Mouse (Mus musculus): Measurements from ENCODE around the gene Smad3. TPM values are rescaled to one million over a fixed set of nuclear protein-coding genes. Genes with fewer than 3 reads are reported as not detected.

Smad3 gene
- polyA plus RNA-seq, 1 experiment from 2014 or later = 17.5 TPM

DNA sequence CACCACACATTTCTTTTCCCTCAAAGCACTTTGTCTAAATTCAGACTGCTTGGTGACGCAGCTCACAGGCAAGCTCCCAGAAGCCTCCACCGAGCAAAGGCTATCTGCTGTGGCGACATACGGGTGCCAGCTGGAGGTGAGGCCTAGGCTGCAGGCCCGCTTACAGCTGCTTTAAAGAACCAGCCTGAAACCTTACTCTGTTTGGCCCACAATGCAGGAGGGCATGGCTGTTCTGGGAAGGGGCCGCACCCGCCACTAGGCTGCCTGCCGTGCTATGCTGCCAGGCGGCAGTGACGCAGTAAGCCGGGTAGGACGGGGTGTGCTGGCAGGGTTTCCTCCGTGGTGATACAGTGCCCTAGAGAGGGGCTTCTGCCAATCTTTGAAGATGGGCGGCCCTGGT, 106.9 kb downstream of the Smad3 start:
- Histone ChIP-seq H3K4me2 (no peak overlapping the region), H3K9ac (no peak overlapping the region), H3K36me3 (peaks cover 30% of the 10 kb centered on the region), H3K27me3 (replicated peaks) (no peaks in the 10 kb centered on the region), H3K27ac (peak overlapping the region; percentile 49; the same call in 1 of the 2 replicates), H3K9me3 (no peaks in the 10 kb centered on the region), H3K4me3 (replicated peaks) (no peak overlapping the region), H3K4me1 (peaks cover 28% of the 10 kb centered on the region)
- WGBS = 83% methylated on average over 14 of the region's 14 CpGs
- ATAC-seq (ENCODE audit: insufficient read depth, low FRiP score, low read depth) = no peak

DNA sequence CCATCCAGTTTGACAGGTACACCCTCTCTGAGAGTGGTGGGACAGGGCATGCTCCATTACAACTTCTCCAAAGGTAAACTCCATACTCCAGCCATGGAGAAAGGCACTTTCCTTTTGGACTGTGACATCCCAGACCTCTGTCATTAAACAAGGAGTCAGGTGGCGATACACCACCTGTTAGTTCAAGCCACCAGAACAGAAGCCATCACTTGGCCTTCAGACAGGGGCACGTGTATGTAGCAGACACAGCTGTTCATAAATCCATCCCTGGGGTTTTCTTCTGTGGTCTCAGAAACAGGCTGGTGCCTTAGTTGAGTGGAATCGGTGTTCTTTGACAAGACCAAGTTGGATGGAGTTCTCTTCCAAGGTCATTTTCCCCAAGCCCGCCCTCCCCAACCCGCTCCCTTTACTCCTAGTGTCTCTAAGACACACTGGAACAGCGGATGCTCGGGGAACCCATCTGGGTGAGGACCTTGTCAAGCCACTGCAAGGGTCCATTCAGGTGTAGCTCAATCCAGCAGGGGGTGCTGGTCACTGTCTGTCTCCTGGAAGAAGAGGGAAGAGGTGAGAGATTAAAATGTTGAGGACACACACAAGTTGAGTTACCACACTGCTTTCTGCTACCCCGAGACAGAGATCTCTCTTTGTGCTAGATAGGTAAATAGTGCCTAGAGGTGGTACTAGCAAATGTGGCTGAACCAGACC, 107.8 kb downstream of the Smad3 start:
- 83% methylated on average over 8 of the region's 8 CpGs for WGBS
- H3K27ac ChIP-seq = no peak overlapping the region
- peaks cover 27% of the 10 kb centered on the region for H3K36me3 ChIP-seq
- no peak for ATAC-seq (ENCODE audit: insufficient read depth, low FRiP score, low read depth)
- no peak overlapping the region for H3K4me3 ChIP-seq (replicated peaks)
- no peak overlapping the region for H3K4me2 ChIP-seq
- peaks cover 23% of the 10 kb centered on the region; the same call in 1 of the 2 replicates for H3K4me1 ChIP-seq
- no peaks in the 10 kb centered on the region for H3K27me3 ChIP-seq (replicated peaks)
- no peaks in the 10 kb centered on the region for H3K9me3 ChIP-seq
- H3K9ac ChIP-seq = no peak overlapping the region

DNA sequence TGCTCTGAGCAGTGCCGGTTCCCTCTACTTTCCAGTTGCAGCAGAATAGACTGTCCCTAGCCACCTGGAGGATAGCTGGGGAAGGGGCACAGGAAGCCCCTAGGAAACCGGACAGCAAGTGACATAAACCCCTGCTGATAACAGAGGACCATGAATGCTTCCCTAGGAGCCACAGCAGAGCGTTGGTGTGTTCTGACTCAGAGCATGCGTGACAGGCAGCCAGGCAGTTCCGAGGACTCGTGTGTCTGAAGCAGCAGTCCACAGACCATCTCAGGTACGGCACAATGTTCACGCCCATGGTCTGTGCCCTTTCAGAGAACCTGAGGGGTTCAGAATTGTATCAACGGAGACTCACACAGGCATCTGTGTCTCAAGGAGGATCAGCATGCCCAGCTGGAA, 109.3 kb downstream of the Smad3 start:
- ATAC-seq (ENCODE audit: insufficient read depth, low FRiP score, low read depth) = no peak
- no peak overlapping the region for H3K4me3 ChIP-seq (replicated peaks)
- no peaks in the 10 kb centered on the region for H3K9me3 ChIP-seq
- H3K27me3 ChIP-seq (replicated peaks) = no peaks in the 10 kb centered on the region
- H3K36me3 ChIP-seq = peaks cover 20% of the 10 kb centered on the region
- WGBS = 84% methylated on average over 9 of the region's 9 CpGs
- H3K27ac ChIP-seq = no peak overlapping the region
- H3K4me1 ChIP-seq = peaks cover 14% of the 10 kb centered on the region; the same call in 1 of the 2 replicates
- no peak overlapping the region for H3K4me2 ChIP-seq
- no peak overlapping the region for H3K9ac ChIP-seq

DNA sequence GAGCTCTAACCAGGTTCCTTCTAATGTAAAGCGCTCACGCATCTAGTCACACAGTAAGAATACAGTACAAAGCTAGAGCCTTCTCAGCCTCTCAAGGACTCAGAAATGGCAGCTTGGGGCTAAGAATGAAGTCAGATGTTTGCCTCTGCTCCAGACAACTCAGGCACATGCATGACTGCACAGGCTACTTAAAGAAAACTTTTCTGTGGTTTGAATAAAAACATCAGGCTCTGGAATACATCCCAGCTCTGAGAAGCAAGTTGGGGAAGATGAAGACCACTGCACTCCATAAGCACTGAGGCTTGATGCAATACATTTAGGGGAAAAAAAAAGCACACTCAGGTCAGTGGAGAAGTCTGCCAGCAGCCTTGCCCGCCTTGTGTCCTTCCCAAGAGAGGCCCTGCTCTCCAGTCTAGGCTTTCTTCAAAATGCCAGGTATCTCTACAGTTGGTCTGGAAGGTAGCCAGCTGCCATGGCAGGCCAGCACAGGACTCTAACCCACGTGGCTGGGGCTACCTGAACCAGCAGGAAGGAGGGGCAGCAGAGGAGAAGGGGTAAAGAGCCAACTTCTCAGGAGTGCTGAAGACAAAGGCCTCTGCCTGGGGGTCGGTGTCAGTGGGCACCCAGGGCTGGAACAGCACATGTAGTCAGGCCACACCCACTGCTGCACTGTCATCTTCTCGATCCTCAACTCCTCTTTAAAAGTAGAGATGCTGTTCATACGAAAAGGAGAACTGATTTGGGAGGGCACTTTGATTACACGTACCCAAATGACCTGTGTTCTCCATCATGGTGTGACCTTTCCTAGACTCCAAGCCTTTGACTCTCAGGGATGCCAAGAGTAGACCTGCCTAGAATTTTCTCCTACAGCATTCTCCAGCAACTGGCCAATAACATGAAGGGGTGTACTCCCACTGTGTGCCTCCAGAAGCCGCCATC, 109.9 kb downstream of the Smad3 start:
- no peak for ATAC-seq (ENCODE audit: insufficient read depth, low FRiP score, low read depth)
- Histone ChIP-seq H3K4me1 (peaks cover 11% of the 10 kb centered on the region; the same call in 1 of the 2 replicates), H3K36me3 (peaks cover 20% of the 10 kb centered on the region), H3K4me3 (replicated peaks) (no peak overlapping the region), H3K4me2 (no peak overlapping the region), H3K27ac (peak overlapping the region; percentile 28; the same call in 1 of the 2 replicates), H3K9ac (no peak overlapping the region), H3K27me3 (replicated peaks) (no peaks in the 10 kb centered on the region), H3K9me3 (no peaks in the 10 kb centered on the region)
- WGBS = 80% methylated on average over 9 of the region's 9 CpGs

DNA sequence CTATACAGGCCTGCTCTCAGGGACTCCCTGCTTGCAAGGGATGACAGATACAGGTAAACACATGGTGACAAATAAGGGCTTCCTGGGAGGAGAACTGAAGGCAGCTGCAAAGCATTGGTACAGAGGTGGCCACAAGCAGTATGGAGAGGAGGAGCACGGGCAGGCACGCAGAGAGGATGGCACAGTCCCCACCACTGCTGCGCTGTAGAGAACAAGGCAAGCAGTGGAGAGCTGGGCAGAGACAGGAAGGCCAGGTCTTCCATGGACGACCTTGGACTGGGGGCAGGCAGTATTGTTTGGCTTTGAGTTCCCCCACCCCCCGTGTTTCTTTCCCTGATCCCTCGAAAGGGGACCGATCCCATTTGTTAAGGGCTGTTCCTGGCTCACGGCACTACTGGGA, 112.7 kb downstream of the Smad3 start:
- ATAC-seq (ENCODE audit: insufficient read depth, low FRiP score, low read depth) = no peak

GRCm38 (mm10) chr9:63644011-63644410, 113.8 kb downstream of the Smad3 start:
- Histone ChIP-seq H3K9me3 (no peaks in the 10 kb centered on the region), H3K4me3 (replicated peaks) (no peak overlapping the region), H3K36me3 (peaks cover 6% of the 10 kb centered on the region; the same call in 1 of the 2 replicates), H3K4me2 (no peak overlapping the region), H3K27ac (no peak overlapping the region), H3K4me1 (no peaks in the 10 kb centered on the region), H3K27me3 (replicated peaks) (no peaks in the 10 kb centered on the region), H3K9ac (no peak overlapping the region)
- WGBS = 90% methylated on average over 6 of the region's 6 CpGs
- no peak for ATAC-seq (ENCODE audit: insufficient read depth, low FRiP score, low read depth)

More for the DNA sequence above, 112.7 kb downstream of the Smad3 start:
- Histone ChIP-seq H3K4me3 (replicated peaks) (no peak overlapping the region), H3K4me2 (no peak overlapping the region), H3K4me1 (no peaks in the 10 kb centered on the region), H3K27ac (no peak overlapping the region), H3K9ac (no peak overlapping the region), H3K27me3 (replicated peaks) (no peaks in the 10 kb centered on the region), H3K9me3 (no peaks in the 10 kb centered on the region), H3K36me3 (peaks cover 10% of the 10 kb centered on the region; the same call in 1 of the 2 replicates)
- 64% methylated on average over 8 of the region's 8 CpGs for WGBS

DNA sequence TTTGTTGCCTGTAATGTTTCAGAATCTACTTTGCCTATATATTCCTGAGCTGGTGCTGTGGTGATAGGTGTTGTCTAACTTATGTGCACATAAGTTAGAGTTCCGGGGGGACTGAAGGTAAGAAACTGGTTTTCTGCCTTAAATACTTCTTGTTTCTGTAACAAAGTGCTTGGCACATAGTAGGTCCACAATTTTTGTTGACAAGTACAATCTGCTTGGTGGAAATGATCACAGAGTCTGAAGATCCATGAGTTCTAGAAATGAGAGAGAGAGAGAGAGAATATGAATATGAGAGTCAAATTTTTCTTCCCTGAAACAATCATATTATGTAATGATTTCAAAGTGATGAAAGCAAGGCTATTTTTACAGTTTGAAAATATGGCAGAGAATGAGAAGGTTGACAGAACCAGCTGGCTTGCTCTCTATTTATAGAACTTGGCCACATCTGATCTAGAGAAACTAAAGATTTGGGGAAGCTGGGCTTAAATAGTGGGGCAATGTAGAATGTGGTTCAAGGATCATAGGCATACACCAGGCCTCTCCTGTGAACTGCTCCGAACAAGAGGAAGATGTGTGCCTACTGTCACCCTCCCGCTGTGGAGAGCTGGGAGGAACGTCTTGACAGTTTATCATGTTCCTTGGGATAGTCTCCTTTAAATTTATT, 115.7 kb downstream of the Smad3 start:
- Histone ChIP-seq H3K27ac (no peak overlapping the region), H3K9ac (no peak overlapping the region), H3K36me3 (no peaks in the 10 kb centered on the region), H3K9me3 (no peaks in the 10 kb centered on the region), H3K4me1 (no peaks in the 10 kb centered on the region), H3K4me3 (replicated peaks) (no peak overlapping the region), H3K27me3 (replicated peaks) (no peaks in the 10 kb centered on the region), H3K4me2 (no peak overlapping the region)
- WGBS = 92% methylated on average over 4 of the region's 4 CpGs
- ATAC-seq (ENCODE audit: insufficient read depth, low FRiP score, low read depth) = no peak

DNA sequence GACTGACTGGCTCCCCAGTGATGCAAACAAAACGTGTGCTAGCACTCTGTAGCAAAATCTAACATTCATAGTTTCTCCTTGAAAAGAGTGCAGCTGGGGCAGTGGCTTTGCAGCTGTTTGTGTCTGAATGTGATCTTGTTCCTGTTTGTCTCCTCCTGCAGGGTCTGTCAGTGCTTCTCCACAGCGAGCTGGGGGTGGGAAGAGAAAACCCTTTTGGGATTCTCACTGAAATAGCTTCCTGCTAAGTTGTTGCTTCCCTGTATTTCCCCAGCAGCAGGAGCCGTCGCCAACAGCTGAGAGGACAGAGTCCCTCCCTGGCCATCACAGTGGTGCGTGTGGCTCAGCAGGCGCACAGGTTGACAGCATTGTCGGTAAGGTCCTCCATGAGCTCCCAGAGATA, 121.7 kb downstream of the Smad3 start:
- no peak for ATAC-seq (ENCODE audit: insufficient read depth, low FRiP score, low read depth)
- Histone ChIP-seq H3K4me2 (no peak overlapping the region), H3K9ac (no peak overlapping the region), H3K4me3 (replicated peaks) (no peak overlapping the region), H3K4me1 (peaks cover 7% of the 10 kb centered on the region; the same call in 1 of the 2 replicates), H3K9me3 (no peaks in the 10 kb centered on the region), H3K36me3 (no peaks in the 10 kb centered on the region), H3K27me3 (replicated peaks) (no peaks in the 10 kb centered on the region), H3K27ac (no peak overlapping the region)
- WGBS = 73% methylated on average over 7 of the region's 7 CpGs

DNA sequence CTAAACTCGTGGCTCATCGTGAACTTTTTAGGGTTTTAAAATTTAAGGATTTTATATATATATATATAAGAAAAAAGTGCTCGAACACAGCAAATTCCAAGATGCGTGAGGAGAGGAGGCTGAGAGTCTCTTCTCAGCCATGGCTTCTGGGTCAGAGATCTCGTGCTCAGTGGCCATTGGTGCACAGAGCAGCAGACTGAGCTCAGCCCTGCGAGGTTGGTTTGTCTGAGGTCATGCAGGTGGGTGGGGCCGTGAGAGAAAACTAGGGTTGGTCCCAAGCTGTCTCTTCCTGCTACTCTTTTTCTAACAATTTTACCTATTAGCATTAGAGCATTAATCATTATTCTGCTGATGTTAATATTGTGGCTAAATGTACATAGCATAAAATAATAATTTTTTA, 124.5 kb downstream of the Smad3 start:
- H3K4me2 ChIP-seq = no peak overlapping the region; the same call in 1 of the 2 replicates
- 63% methylated on average over 7 of the region's 7 CpGs for WGBS

GRCm38 (mm10) chr9:63632924-63633323, 124.9 kb downstream of the Smad3 start:
- Histone ChIP-seq H3K27me3 (replicated peaks) (no peaks in the 10 kb centered on the region), H3K4me1 (peaks cover 7% of the 10 kb centered on the region; the same call in 1 of the 2 replicates), H3K9me3 (no peaks in the 10 kb centered on the region), H3K4me2 (no peak overlapping the region), H3K9ac (no peak overlapping the region), H3K36me3 (no peaks in the 10 kb centered on the region), H3K27ac (peak overlapping the region; percentile 35; the same call in 1 of the 2 replicates), H3K4me3 (replicated peaks) (no peak overlapping the region)
- ATAC-seq (ENCODE audit: insufficient read depth, low FRiP score, low read depth) = no peak
- 46% methylated on average over 11 of the region's 11 CpGs for WGBS

More for the DNA sequence above, 124.5 kb downstream of the Smad3 start:
- no peak overlapping the region for H3K9ac ChIP-seq
- H3K27ac ChIP-seq = no peak overlapping the region; the same call in 1 of the 2 replicates
- no peaks in the 10 kb centered on the region for H3K27me3 ChIP-seq (replicated peaks)
- no peaks in the 10 kb centered on the region for H3K9me3 ChIP-seq
- no peak for ATAC-seq (ENCODE audit: insufficient read depth, low FRiP score, low read depth)
- H3K4me1 ChIP-seq = peaks cover 7% of the 10 kb centered on the region; the same call in 1 of the 2 replicates
- no peak overlapping the region for H3K4me3 ChIP-seq (replicated peaks)
- no peaks in the 10 kb centered on the region for H3K36me3 ChIP-seq

DNA sequence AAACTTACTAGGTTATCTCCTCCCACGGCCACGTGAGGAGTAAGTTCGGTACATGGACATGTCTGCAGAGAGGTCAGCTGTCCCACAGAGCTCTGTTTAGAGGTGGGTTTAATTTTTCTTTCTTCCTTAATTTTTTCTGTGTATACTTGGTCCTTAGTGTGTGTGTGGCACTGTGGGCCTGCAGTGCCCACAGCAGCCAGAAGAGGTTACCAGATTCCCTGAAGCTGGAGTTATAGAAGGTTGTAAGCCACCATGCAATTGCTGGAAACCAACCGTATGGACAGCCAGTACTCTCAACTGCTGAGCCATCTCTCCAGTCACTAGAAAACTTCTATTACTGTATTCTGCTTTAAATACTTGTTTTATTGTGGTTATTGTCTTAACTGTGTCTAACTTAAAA, 125.7 kb downstream of the Smad3 start:
- ATAC-seq (ENCODE audit: insufficient read depth, low FRiP score, low read depth) = no peak
- WGBS = 89% methylated on average over 4 of the region's 4 CpGs
- H3K36me3 ChIP-seq = no peaks in the 10 kb centered on the region
- H3K4me3 ChIP-seq (replicated peaks) = no peak overlapping the region
- no peak overlapping the region for H3K4me2 ChIP-seq
- H3K4me1 ChIP-seq = peaks cover 7% of the 10 kb centered on the region; the same call in 1 of the 2 replicates
- H3K9ac ChIP-seq = no peak overlapping the region
- no peaks in the 10 kb centered on the region for H3K27me3 ChIP-seq (replicated peaks)
- H3K27ac ChIP-seq = no peak overlapping the region
- no peaks in the 10 kb centered on the region for H3K9me3 ChIP-seq

Data from stomach, embryonic 15.5 days (tissue).